Mouse (Mus musculus): ENCODE results near the gene Mamdc4. TPM values are rescaled to one million over a fixed set of nuclear protein-coding genes. Genes with fewer than 3 reads are reported as not detected.

The Mamdc4 gene
- 1 to 10 TPM; 4.1 to 7.1 TPM for total RNA-seq (2021)
- long read RNA-seq, experiment 1, partial matches to known transcripts = 1 of 3 reads
- long read RNA-seq, experiment 1, other reads (novel, unspliced or antisense) = 2 of 3 reads
- long read RNA-seq, experiment 2 = 0 reads

DNA sequence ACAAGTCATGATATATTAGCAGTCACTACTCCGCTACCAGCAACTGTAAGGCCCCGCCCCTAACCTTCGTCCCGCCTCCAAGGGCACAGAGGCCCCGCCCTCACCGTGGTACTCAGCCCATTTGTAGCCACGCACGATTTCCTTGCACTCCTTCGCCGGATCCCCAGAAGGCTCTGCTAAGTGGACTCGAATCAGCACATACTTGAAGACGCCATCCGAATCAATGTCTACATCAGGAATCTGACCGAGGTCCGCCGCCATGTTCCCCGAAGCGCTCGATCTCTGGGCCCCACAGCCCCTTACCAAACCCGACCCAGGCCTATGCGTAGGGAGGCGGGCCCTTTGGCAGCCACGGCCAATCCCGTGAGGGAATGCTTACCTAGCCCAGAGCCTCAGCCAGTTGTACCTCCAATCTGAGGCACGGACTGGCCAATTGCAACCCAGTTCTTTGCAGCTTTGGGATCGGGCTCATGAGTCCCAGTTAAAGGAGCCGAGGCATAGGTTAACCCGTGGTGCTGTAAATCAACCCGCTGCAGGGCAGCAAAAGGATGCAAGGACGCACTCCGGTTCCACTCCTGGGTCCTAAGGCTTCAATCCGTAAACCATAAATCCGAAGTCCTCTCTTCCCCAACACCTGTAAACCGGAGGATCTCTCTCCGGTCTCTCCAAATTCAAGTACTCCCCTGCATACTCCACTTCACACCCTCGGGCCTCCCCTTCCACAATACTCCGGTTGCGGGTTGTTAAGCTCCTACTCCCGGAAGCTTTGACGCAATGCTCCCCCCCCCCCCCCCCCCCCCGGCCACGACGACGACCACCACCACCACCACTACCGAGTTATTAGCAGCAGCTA, at the start of gene Mamdc4, which contains the start of gene Phpt1:
Gene Mamdc4, minus strand, starts transcription at position 267 of the 853 bp plus-strand sequence.
Gene Phpt1, minus strand, starts transcription at position 646 of the 853 bp plus-strand sequence.
- DNase-seq (ENCODE audit: low spot score in 2 of 2) = peak; percentile 87 to 93

DNA sequence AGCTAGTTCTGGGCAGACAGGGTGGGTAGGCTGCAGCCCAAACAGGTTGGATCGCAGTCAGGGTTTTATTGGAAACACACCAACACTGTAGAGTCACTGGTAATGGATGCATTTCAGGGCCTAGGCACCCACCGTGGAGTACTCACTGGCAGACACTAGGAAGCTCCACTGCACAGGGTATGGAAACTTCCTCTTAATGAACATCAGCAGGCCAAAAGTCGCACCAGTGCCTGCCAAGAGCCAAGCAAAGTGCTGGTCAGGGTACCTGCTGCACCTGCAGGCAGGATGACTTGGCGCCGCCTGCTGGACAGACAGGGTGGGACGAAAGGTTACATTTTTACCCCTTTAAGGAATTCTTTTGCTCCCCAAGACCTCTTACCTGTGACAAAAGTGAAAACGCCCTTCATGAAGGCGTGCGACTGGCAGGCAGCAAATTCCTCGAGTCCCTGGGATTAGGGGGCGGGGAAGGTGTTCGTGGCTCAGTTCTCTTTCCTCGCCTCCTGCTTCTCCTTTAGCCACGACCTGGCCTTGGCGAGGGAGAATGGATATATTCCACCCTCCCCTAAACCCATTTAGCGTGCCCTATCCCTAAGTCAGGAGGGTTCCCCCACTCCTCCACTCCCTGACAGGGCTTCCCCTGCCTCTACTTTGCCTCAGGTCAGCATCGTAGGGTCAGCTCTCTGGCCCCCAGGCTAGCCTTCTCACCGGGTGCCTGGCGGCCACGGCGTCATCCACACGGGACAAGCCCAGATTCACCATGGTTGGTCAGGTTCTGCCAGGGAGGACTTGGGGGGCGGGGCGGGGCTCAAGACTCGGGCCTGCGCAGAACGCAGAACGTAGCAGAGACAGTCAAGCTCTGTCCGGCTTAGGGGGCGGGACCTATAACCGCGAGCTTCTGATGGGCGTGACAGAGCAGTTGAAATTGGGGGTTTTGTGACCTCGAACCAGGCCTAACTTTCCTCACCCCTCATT, 46.9 kb upstream of the Mamdc4 start, which contains the start of gene Tmem141:
Gene Tmem141, minus strand, starts transcription at position 777 of the 972 bp plus-strand sequence.
- peak; percentile 68 to 85 for DNase-seq (ENCODE audit: low spot score in 2 of 2)

DNA sequence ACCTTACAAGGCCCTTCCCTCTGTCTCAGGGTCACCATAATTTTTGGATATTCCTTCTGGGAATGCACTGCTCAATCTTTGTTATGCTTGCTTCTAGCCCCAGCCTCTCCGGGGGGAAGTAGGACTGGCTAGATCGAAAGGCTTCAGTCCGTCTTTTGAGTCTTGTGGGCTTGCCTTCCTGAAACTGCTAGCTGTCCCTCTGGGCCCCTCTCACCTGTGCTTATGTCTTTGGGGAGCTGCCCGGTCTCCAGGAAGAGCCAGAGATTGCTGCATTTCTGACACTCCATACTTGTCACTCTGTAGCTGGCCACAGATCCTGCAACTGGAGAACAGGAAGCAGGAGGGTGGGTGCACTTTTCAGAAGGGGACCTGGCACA, 46.2 kb upstream of the Mamdc4 start:
- no peak for DNase-seq (ENCODE audit: low spot score in 2 of 2)

DNA sequence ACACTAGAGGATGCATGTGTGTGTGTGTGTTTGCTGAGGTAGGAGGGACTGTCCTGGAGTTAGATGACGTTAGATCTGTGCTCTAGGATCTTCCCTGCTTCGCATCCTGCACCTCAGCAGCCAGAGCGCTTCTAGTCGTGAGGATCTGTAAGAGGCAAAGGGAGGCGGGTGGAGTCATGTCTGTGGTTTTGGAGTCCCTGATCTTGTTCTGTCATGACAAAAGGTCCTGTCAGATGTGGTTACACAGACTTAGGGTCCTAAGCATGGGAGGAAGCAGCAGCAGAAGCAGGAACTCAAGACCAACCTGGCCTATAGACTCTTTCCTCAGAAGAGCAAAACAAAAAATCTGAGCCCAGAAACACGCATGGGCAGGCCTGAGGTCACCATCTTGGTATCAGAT, 45.7 kb upstream of the Mamdc4 start:
- DNase-seq (ENCODE audit: low spot score in 2 of 2) = no peak

DNA sequence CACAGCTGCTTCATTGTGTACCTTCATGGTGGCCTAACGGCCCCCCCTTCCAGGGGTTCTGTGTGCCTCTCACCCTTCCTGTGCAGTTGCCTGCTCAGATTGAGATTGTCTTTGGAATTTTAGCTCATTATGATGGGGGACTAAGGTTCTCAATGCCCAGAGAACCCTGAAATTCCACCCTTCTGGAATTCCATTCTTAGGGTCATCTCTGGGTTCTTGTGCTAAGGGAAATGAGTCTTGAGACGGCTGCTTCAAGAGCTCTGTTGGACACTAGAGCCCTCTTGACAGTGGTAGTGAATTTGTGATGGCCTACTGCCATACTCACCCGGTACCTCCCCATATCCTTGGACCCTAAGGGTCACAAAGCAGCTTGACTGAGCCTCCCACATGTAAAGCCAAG, 42.9 kb upstream of the Mamdc4 start, which contains the start of gene Ccdc183:
Gene Ccdc183, minus strand, starts transcription at position 101 of the 400 bp plus-strand sequence.
- DNase-seq (ENCODE audit: low spot score in 2 of 2) = no peak

DNA sequence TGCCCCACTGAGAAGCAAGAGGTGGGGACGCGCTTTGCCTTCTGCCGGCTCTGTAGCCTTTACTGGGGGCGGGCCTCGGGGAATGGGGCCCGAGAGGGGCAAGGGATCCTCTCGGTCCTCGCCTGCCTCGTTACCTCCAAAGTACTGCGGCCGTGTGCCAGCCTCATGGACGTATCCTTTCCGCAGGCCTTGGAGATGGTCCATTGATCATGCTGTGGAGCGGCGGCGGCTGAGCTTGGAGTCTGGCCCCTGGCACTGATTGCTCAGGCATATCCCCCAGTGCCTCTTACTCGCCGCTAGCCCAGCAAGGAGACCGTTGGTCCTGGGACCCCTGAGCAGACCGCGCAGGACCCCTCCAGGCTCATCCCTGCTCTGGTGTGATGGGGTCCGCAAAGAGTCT, 41.8 kb upstream of the Mamdc4 start:
- DNase-seq (ENCODE audit: low spot score in 2 of 2) = no peak

DNA sequence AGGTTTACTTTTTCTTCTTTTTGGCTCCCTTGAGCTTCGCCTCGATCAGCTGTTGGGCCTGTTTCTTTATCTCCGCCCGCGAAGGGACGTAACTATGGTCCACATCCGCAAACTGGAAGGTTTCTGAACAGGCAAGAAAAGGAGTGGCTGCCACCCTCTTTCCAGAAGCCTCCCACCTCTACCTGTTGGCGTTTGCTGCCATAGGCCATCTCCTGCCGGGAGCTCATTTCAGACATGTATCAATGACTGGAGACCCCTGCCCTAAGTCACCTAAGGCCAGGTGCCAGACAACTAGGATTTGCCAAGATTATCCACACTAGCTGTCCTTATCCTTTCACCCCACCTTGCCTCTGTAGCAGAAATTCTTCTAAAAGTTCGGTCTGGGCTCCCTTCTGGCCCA, 34.0 kb upstream of the Mamdc4 start:
- no peak for DNase-seq (ENCODE audit: low spot score in 2 of 2)

DNA sequence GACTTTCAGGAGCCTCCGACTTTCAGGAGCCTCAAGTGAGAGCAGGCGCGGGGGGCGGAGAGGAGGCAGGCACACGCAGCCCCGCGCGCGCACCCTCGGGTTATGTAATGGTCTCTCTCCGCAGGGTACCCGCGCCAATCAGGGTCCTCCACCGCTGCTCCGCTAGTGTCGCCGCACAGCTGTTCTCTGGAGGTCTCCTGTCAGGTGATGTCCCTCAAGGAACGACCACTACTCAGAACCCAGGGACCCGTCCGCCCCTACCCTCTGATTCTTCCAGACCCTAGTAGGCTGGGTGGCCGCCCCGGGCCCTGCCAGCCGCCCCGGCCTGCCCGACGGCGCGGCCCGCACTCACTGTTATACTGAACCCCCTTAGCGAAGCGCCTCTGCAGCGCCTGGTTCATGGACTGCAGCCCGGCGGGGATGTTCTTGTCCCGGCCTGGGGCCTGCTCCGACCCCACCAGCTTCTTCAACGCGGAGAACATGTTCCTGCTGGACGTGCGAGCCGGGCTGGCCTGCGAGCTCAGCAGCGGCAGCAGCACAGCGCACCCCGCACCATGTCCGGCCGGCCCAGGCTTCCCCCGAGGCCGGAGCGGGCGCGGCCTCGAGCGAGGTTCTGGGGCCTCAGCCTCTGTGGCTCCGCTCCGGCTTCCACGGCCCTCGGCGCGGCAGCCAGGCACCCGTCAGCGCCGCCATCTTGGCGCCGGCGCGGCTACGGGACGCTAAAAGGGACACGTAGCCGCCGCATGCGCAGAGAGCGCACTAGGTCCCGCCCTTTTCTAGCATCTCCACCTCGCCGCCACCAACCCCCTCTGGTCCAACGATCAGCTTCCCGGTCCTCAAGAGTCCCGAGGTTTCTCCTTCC, 33.3 kb upstream of the Mamdc4 start, which contains the start of gene Rabl6:
Gene Rabl6, minus strand, starts transcription at position 761 of the 862 bp plus-strand sequence.
- peak; percentile 68 to 78 for DNase-seq (ENCODE audit: low spot score in 2 of 2)

DNA sequence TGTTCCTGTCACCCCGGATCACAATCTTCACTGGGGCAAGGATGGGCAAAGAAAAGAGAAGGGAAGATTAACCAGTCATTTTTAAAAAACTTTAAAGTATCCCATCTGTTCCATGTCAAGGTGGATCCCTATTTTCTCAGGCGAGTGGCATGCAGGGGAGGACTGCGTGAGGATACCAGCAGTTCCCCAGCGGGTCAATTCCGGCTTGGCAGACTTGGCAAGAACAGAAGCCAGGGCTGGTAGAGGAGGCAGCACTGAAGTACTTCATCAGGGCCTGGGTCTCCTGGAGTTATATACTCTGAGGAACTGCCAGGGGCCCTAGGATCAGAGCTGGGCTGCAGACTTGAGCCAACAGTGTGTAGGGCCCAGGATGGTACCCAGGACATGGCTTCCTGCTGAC, 27.9 kb upstream of the Mamdc4 start:
- DNase-seq (ENCODE audit: low spot score in 2 of 2) = no peak

DNA sequence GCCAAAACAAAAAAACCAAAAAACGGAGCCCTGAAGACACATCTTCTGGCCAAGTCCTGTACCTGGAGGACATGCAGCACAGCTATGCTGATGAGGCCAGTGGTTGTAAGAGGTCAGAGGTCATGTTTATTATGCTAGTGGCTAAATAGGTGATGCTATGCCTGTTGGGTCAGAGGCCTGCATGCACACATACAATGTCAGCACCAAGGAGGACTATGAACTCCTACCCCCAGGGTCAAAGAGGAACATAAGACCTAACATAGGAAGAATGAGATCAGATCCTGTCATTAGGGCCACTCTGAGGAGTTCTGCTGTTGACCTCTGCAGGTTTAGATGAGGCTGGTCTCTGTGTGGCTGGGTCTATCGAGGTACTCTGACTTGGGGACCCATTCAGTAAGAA, 25.4 kb upstream of the Mamdc4 start:
- no peak for DNase-seq (ENCODE audit: low spot score in 2 of 2)

DNA sequence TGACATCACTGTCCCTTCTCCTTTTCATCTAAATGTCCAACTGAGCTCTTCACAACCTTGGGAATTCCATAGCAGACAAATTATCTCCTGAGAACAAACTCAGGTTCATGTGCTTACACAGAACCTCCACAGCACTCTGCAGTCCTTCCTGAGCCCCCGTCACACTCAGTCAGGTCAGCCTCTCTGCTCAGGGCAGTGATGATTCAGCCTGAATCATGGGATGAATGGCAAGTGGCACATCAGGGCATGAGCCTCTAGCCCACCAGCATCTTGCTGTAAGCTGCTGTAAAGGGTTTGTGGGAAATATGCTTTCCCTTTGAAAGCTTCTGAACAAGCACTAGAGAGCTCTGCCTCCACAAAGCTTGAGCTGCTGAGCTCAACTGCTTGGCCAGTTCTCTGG, 24.1 kb upstream of the Mamdc4 start:
- no peak for DNase-seq (ENCODE audit: low spot score in 2 of 2)

DNA sequence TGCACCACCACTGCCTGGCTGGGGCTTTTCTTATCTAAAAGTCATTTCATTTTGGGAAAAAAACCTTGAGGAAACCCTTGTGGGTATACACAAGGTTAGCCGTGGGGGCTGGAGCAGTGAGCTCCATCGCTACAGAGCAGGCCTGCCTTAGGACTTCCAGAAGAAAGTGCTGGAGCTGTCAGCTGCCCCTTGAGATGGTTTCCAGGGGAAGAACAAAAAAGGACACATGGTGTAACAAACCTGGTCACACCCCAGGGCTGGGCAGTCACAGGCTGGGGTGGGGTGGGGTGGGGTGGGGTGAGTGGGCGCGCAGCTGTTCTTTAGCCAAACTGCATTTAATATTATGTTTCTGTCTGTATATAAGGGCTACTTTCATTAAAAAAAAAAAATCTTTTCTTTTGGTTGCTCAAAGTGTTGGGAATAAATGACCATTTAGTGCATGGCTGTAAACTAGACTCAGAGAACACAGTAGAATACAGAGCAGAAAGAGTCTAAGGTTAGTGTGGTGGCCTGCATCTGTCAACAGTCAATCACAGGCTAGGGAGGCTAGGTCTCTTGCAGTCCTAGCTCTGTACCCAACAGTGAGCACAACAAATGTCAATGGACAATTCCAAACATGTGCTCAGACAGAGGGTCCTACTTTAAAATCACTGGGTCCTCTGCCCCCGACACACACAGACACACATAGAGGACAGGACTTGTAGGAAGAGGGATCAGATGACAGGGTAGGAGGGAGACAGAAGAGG, 22.3 kb upstream of the Mamdc4 start:
- DNase-seq (ENCODE audit: low spot score in 2 of 2) = no peak

DNA sequence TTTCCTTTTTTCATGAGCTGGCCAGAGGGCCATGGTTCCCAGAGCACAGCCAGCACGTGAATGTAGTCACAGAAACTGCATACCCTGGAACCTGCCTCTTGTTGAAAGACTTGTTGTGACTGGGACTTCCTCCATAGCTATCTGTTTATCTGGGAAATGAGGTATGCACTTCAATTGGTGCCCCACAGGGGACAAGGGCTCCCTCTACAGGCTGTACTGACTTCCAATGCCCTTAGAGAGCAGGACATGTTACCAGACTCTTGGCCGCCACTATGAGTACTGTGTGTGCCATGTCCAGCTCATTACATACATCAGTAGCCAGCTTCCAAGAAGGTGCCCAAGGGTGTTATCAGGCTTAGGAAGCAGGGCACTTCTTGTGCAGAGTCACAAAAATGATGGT, 17.2 kb upstream of the Mamdc4 start:
- DNase-seq (ENCODE audit: low spot score in 2 of 2) = no peak

DNA sequence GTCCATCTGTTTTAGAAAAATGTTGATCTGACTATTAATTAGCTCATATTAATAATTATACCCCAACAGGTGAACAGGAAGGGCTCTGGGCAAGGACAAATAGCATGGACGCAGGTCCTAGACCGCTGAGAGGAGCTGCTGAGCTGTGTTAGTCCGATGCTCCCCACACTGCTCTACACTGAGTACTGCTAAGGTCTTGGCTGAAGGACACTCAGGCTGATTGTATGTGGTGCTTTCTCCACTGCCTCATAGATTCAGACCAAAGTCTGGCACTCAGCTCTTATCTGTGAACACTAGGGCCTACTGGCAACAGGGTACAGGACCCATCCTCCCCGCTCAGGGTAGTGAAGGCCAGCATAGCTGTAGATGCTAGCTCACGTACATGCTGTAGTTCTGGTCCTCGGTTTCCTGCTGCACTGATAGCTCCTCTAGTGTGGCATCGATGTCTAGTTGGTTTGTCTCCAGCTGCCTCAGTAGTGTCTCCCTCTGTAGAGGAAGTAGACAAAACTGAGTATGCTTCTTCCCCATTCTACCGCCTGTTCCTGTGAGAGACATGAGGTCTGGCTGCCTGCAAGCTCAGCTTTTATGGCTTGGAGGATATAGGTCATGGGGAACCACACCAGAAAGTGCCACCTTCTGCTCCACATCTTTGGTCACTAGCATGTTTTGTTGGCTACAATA, 13.7 kb upstream of the Mamdc4 start:
- no peak for DNase-seq (ENCODE audit: low spot score in 2 of 2)

DNA sequence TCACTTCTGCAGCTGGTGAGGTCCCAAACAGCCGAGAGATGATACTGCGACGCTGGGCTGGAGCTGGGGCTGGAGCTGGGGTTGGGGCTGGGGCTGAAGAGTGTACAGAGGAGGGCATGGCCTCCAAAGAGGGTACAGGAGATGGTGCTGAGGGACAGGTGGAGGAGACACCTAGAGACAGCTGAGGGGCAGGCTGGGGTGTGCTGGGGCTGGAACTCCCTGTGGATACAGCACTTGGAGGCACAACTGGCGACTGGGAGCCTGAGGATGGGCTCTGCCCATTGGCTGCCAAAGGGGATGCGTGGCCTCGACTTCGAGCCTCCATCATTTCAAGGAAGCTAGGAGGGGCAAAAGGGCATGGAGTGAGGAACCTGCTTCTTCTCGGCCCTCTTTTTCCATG, 12.6 kb upstream of the Mamdc4 start:
- DNase-seq (ENCODE audit: low spot score in 2 of 2) = no peak

DNA sequence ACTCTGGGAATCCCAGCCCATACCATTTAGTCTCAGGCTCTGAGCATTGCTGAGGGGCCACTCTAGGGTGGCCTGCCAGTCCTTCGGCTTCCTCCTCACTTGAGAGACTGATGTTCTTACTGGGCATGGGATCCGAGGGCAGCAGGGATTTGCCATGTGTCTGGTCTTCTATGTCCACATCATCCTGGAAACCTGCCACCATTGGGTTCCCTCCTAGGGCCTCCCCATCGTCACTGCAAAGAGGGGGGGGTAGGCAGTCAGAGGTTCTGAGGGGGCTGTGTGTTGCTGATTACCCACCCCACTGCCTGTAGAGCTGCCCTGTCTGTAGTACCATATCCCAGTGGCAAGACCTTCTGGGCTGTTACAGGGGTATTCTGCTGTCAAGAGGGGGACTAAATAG, 11.0 kb upstream of the Mamdc4 start:
- no peak for DNase-seq (ENCODE audit: low spot score in 2 of 2)

DNA sequence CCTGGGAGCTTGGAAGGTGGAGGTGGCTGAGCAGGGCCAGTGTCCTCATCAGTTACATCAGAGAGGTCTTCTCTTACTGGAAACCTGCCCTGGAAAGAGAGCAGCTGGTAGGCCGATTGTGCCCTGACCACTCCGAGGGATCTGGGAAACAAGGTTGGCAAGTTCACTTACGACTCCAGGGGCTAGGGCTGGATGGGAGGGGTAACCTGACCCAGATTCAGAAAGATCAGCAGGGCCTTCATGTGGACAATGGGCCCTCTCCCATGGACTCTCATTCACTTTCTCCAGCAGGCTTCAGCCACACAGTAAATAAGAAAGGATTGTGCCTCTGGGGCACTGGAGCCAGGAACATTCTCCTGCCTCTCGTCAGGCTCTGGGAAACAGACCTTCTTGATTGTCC, 10.2 kb upstream of the Mamdc4 start:
- no peak for DNase-seq (ENCODE audit: low spot score in 2 of 2)

DNA sequence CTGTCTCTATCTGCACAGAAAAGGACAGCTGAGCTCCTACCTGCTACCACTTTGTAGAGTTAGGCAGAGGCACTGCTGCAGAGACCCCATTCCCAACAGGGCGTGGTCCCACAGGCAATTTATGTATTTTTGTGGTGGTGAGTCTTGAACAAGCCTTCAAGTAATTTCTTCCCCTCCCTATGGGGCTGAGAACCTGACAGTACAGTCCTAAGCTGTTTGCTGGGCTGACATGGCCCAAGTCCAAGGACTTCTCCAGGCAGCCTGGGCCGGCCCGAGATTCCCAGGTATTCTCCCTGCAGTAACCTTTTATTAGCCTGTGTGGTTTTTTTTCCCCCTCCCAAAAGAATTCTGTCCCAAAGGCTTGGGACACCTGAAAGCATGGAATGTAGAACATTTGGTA, 9.5 kb upstream of the Mamdc4 start:
- DNase-seq (ENCODE audit: low spot score in 2 of 2) = no peak

DNA sequence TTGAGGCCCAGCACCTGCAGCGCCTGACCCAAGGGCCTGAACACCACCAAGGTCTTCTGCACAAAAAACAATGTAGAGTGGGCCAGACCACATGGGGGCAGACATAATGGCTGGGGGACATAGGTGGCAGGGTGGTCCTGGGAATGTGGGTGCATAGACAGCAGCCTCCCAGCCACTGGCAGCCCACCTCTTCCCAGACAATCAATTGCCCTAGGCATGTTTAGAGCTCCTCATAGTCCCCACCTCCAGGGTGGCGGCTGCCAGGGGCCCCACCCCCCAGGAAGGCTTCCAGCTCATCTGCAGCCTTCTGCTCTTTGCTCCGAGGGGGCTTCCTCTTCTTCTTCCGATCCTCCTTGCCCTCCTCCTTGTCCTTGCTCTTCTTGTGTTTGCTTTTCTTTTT, 8.9 kb upstream of the Mamdc4 start:
- DNase-seq (ENCODE audit: low spot score in 2 of 2) = no peak
